Comparison of ENCODE assay signal across 8 mouse cellular contexts in genomic region chr1:195175980-195176931, GRCm38 (mm10). TPM values are rescaled to one million over a fixed set of nuclear protein-coding genes. Genes with fewer than 3 reads are reported as not detected.
DNase-seq lines count a peak whose midpoint lies in the region; ATAC-seq and TF ChIP-seq lines count a peak whose summit lies in the region.

Cr2 (minus strand) TSS chr1:195176716.

- peak within 1 kb of the TSS; percentile 51 for H3K4me2 ChIP-seq in embryonic facial prominence, embryonic 12.5 days (replicated peaks)
- H3K4me2 ChIP-seq in heart, embryonic 11.5 days, result peak within 1 kb of the TSS; percentile 67
- H3K4me2 ChIP-seq in limb, embryonic 13.5 days (replicated peaks), result peak within 1 kb of the TSS; percentile 58
- peak within 1 kb of the TSS; percentile 72 for H3K4me2 ChIP-seq in midbrain, embryonic 16.5 days (ENCODE audit: low read length)

- H3K27me3 ChIP-seq in cerebellum, adult 2 months (ENCODE audit: control insufficient read depth, insufficient read depth, low read length), result no peaks in the 10 kb centered on the region
- no peaks in the 10 kb centered on the region for H3K27me3 ChIP-seq in embryonic facial prominence, embryonic 12.5 days
- H3K27me3 ChIP-seq in heart, embryonic 11.5 days (ENCODE audit: control insufficient read depth, insufficient read depth, low read length), result no peaks in the 10 kb centered on the region
- H3K27me3 ChIP-seq in limb, embryonic 13.5 days, result peaks cover 7% of the 10 kb centered on the region; the same call in 1 of the 2 replicates
- no peaks in the 10 kb centered on the region for H3K27me3 ChIP-seq in midbrain, embryonic 16.5 days (ENCODE audit: control insufficient read depth, insufficient read depth, low read depth, low read length)
- H3K27me3 ChIP-seq in spleen, adult 2 months (ENCODE audit: control insufficient read depth, insufficient read depth, low read length), result no peaks in the 10 kb centered on the region

- H3K4me3 ChIP-seq in cerebellum, adult 2 months (replicated peaks; ENCODE audit: insufficient read depth, low read depth, low read length), result no peak within 1 kb of the TSS
- H3K4me3 ChIP-seq in embryonic facial prominence, embryonic 12.5 days, result peak within 1 kb of the TSS; percentile 15; the same call in 1 of the 2 replicates
- peak within 1 kb of the TSS; percentile 35 for H3K4me3 ChIP-seq in heart, embryonic 11.5 days (ENCODE audit: low read depth, low read length)
- H3K4me3 ChIP-seq in limb, embryonic 13.5 days, result peak within 1 kb of the TSS; percentile 20
- H3K4me3 ChIP-seq in midbrain, embryonic 16.5 days (ENCODE audit: low read depth, low read length), result peak within 1 kb of the TSS; percentile 36
- H3K4me3 ChIP-seq in spleen, adult 2 months (ENCODE audit: extremely low read depth, insufficient read depth, insufficient read length), result peak within 1 kb of the TSS; percentile 62

- H3K9ac ChIP-seq in embryonic facial prominence, embryonic 12.5 days, result no peak within 1 kb of the TSS
- peak within 1 kb of the TSS; percentile 60 for H3K9ac ChIP-seq in heart, embryonic 11.5 days (ENCODE audit: low read depth, low read length)
- peak within 1 kb of the TSS; percentile 48; the same call in 1 of the 2 replicates for H3K9ac ChIP-seq in limb, embryonic 13.5 days
- peak within 1 kb of the TSS; percentile 53 for H3K9ac ChIP-seq in midbrain, embryonic 16.5 days (ENCODE audit: low read depth, low read length)

- H3K36me3 ChIP-seq in embryonic facial prominence, embryonic 12.5 days, result no peaks in the 10 kb centered on the region
- H3K36me3 ChIP-seq in heart, embryonic 11.5 days (ENCODE audit: control insufficient read depth, insufficient read depth, low read length), result no peaks in the 10 kb centered on the region
- no peaks in the 10 kb centered on the region for H3K36me3 ChIP-seq in limb, embryonic 13.5 days
- no peaks in the 10 kb centered on the region for H3K36me3 ChIP-seq in midbrain, embryonic 16.5 days (ENCODE audit: control insufficient read depth, insufficient read depth, low read length)
- no peaks in the 10 kb centered on the region for H3K36me3 ChIP-seq in spleen, adult 2 months (ENCODE audit: control insufficient read depth, insufficient read depth, low read length)

- H3K27ac ChIP-seq in cerebellum, adult 2 months (ENCODE audit: insufficient read depth, low read length), result no peak within 1 kb of the TSS
- H3K27ac ChIP-seq in embryonic facial prominence, embryonic 12.5 days, result no peak within 1 kb of the TSS
- H3K27ac ChIP-seq in heart, embryonic 11.5 days (ENCODE audit: low read depth, low read length), result no peak within 1 kb of the TSS
- H3K27ac ChIP-seq in limb, embryonic 13.5 days, result no peak within 1 kb of the TSS
- H3K27ac ChIP-seq in midbrain, embryonic 16.5 days (ENCODE audit: low read length), result no peak within 1 kb of the TSS
- H3K27ac ChIP-seq in spleen, adult 2 months (ENCODE audit: insufficient read depth, low read length), result peak within 1 kb of the TSS; percentile 75

- H3K9me3 ChIP-seq in embryonic facial prominence, embryonic 12.5 days, result no peaks in the 10 kb centered on the region
- no peaks in the 10 kb centered on the region for H3K9me3 ChIP-seq in heart, embryonic 11.5 days (replicated peaks; ENCODE audit: control insufficient read depth, low read length)
- H3K9me3 ChIP-seq in limb, embryonic 13.5 days, result no peaks in the 10 kb centered on the region
- H3K9me3 ChIP-seq in midbrain, embryonic 16.5 days (replicated peaks; ENCODE audit: control insufficient read depth, low read length, poor library complexity, severe bottlenecking), result no peaks in the 10 kb centered on the region

- peak; percentile 91 for ATAC-seq in embryonic facial prominence, embryonic 12.5 days (ENCODE audit: insufficient number of reproducible peaks, insufficient read depth, low FRiP score, low TSS enrichment)
- ATAC-seq in heart, embryonic 11.5 days (replicated peaks; ENCODE audit: insufficient number of reproducible peaks, low FRiP score, low TSS enrichment), result peak; percentile 88
- ATAC-seq in limb, embryonic 13.5 days (ENCODE audit: low FRiP score, low read depth), result peak; percentile 90
- ATAC-seq in midbrain, embryonic 16.5 days, result peak; percentile 99

- no peaks in the 10 kb centered on the region for H3K4me1 ChIP-seq in cerebellum, adult 2 months (ENCODE audit: control insufficient read depth, insufficient read depth, low read length)
- no peaks in the 10 kb centered on the region for H3K4me1 ChIP-seq in embryonic facial prominence, embryonic 12.5 days
- H3K4me1 ChIP-seq in heart, embryonic 11.5 days (ENCODE audit: control insufficient read depth, insufficient read depth, low read length), result no peaks in the 10 kb centered on the region
- no peaks in the 10 kb centered on the region for H3K4me1 ChIP-seq in limb, embryonic 13.5 days
- no peaks in the 10 kb centered on the region; the same call in 1 of the 2 replicates for H3K4me1 ChIP-seq in midbrain, embryonic 16.5 days (ENCODE audit: control insufficient read depth, insufficient read depth, low read length)
- peaks cover 2% of the 10 kb centered on the region; the same call in 1 of the 2 replicates for H3K4me1 ChIP-seq in spleen, adult 2 months (ENCODE audit: control insufficient read depth, insufficient read depth, insufficient read length)

- peak; percentile 0 to 15 for DNase-seq in cerebellum, adult 2 months
- no peak for DNase-seq in cerebellum, adult 11 months
- DNase-seq in kidney, adult 9 months, result peak; percentile 45
- DNase-seq in spleen, adult 2 months (ENCODE audit: low read depth in 1 of 2, low spot score in 2 of 2), result peak; percentile 82 to 95

- no peak for TF ChIP-seq POLR2A in cerebellum, adult 2 months (IDR thresholded peaks at IDR 0.05; ENCODE audit: borderline replicate concordance, insufficient read depth, low read length)
- TF ChIP-seq POLR2A in spleen, adult 2 months (IDR thresholded peaks at IDR 0.05; ENCODE audit: low read depth, low read length), result peak; percentile 78

- 8% methylated on average over 20 of the region's 20 CpGs for WGBS in cerebellum, adult 2 months
- 8% methylated on average over 20 of the region's 20 CpGs for WGBS in embryonic facial prominence, embryonic 12.5 days
- WGBS in heart, embryonic 11.5 days (ENCODE audit: insufficient replicate concordance), result 9% methylated on average over 20 of the region's 20 CpGs
- WGBS in limb, embryonic 13.5 days, result 9% methylated on average over 20 of the region's 20 CpGs
- WGBS in midbrain, embryonic 16.5 days, result 6% methylated on average over 20 of the region's 20 CpGs
- WGBS in spleen, adult 2 months, result 8% methylated on average over 20 of the region's 20 CpGs

- TF ChIP-seq CTCF in cerebellum, adult 2 months (IDR thresholded peaks at IDR 0.05; ENCODE audit: borderline replicate concordance, insufficient read depth, low read depth, low read length), result no peak
- TF ChIP-seq CTCF in spleen, adult 2 months (IDR thresholded peaks at IDR 0.05; ENCODE audit: extremely low read depth, insufficient read depth, insufficient read length, insufficient replicate concordance), result peak; percentile 59; the same call in 1 of the 2 replicates

RNA-seq across cellular contexts. Expression of gene Cr2, which starts in this region (rescaled TPM):
- polyA plus RNA-seq in cerebellum, adult 2 months (2012; rRNA removed), result 0.29 and 0.41 TPM in 2 replicates
- 0.22 and 0.29 TPM in 2 replicates for polyA plus RNA-seq in embryonic facial prominence, embryonic 12.5 days (2016; fragmentation: Nextera tagmentation; extraction: Ambion mirVana)
- polyA plus RNA-seq in heart, embryonic 11.5 days (2014; fragmentation: Nextera tagmentation; extraction: Ambion mirVana), result 0.09 and 0.25 TPM in 2 replicates
- 0.15 and 0.43 TPM in 2 replicates for polyA plus RNA-seq in limb, embryonic 13.5 days (2015; fragmentation: Nextera tagmentation; extraction: Ambion mirVana)
- 0.30 and 0.94 TPM in 2 replicates for polyA plus RNA-seq in midbrain, embryonic 16.5 days (2015; fragmentation: Nextera tagmentation; extraction: Ambion mirVana)
- 41.6 and 53.0 TPM in 2 replicates for polyA plus RNA-seq in spleen, adult 2 months (2012; rRNA removed)

Comparison
In these comparisons a context has a peak if more than half of its experiments do, and no peak if none do; other contexts are left out.
1. RNA of gene Cr2 (polyA plus RNA-seq): 41.6 to 53.0 TPM in spleen, adult 2 months; 0.30 to 0.94 TPM in midbrain, embryonic 16.5 days, 0.15 to 0.43 TPM in limb, embryonic 13.5 days, 0.29 to 0.41 TPM in cerebellum, adult 2 months, 0.22 to 0.29 TPM in embryonic facial prominence, embryonic 12.5 days and 0.09 to 0.25 TPM in heart, embryonic 11.5 days; every median in the first group is over 10 times any median in the second.
2. Peak in DNase-seq in cerebellum, adult 2 months; RNA of the gene not detected or under 1 TPM.
3. Peak in ATAC-seq, H3K4me3 ChIP-seq and H3K4me2 ChIP-seq in embryonic facial prominence, embryonic 12.5 days; RNA of the gene not detected or under 1 TPM.
4. Peak in ATAC-seq, H3K4me3 ChIP-seq, H3K9ac ChIP-seq and H3K4me2 ChIP-seq in heart, embryonic 11.5 days; RNA of the gene not detected or under 1 TPM.
5. Peak in ATAC-seq, H3K4me3 ChIP-seq, H3K9ac ChIP-seq and H3K4me2 ChIP-seq in limb, embryonic 13.5 days; RNA of the gene not detected or under 1 TPM.
6. Peak in ATAC-seq, H3K4me3 ChIP-seq, H3K9ac ChIP-seq and H3K4me2 ChIP-seq in midbrain, embryonic 16.5 days; RNA of the gene not detected or under 1 TPM.
7. Peak in every context shown above with its lines, with median percentiles within 50 percentile points of each other: ATAC-seq and H3K4me2 ChIP-seq.